Mouse (Mus musculus): ENCODE data around the gene Car6. TPM values are rescaled to one million over a fixed set of nuclear protein-coding genes. Genes with fewer than 3 reads are reported as not detected.

The Car6 gene
- polyA plus RNA-seq, 1 experiment from 2014 or later: 0.09 TPM

DNA sequence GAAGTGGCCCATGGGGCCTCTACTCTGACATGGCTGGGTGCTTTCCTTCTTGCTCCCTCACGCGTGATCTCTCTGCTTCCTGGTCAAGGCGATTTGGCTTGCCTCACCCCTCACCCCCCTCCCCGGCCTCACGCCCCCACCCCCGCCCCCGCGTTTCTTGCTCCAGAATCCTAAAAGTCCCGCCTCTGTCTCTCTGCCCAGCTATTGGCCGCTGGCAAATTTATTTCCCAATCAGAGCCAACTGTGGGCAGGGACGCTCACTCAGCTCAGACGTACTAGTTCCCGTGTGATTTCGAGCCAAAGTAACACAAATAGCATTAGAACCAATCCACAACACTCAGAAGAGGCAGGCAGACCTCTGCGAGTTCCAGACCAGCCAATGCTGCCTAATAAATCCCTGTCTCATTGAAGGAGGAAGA is 11.4 kb upstream of the Car6 start:
- Histone ChIP-seq H3K4me1 (ENCODE audit: control insufficient read depth, insufficient read depth, low read length) (no peaks in the 10 kb centered on the region), H3K36me3 (ENCODE audit: control insufficient read depth, insufficient read depth, low read length) (no peaks in the 10 kb centered on the region), H3K27me3 (ENCODE audit: control insufficient read depth, insufficient read depth, low read length) (no peaks in the 10 kb centered on the region), H3K9ac (ENCODE audit: low read length) (peak overlapping the region; percentile 35; the same call in 1 of the 2 replicates), H3K27ac (replicated peaks; ENCODE audit: low read depth, low read length) (no peak overlapping the region), H3K4me2 (ENCODE audit: low read depth, severe bottlenecking) (peak overlapping the region; percentile 38), H3K4me3 (ENCODE audit: low read depth, low read length) (peak overlapping the region; percentile 20; the same call in 1 of the 2 replicates), H3K9me3 (ENCODE audit: control insufficient read depth, low read length) (no peaks in the 10 kb centered on the region)
- DNase-seq (ENCODE audit: low spot score) (peak; percentile 82), ATAC-seq (ENCODE audit: insufficient number of reproducible peaks, low FRiP score, low TSS enrichment, low read depth) (peak; percentile 85)
- 0% methylated on average over 15 of the region's 15 CpGs for WGBS

DNA sequence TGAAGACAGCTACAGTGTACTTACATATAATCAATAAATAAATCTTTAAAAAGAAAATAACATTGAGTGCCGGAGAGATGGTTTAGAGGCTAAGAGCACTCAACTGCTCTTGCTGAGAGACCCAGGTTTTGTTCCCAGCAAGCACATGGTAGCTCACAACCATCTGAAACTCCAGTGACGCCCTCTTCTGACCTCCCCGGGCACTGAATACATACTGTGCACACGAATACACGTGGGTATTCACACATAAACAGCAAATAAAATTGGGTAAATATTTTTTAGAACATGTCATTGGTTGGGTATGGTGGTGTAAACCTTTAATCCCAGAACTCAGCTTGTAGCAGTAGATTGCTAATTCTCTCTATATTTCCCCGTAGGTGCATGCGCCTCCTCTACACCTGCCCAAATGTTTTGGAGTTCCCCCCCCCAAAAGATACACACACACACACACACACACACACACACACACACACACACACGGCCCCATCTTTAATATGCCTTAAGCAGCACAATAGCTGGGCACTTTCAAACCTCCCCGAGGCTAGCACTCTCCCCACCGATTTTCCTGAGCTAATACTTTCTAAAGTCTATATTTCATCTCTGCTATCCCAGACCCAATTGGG is 10.9 kb upstream of the Car6 start:
- peak overlapping the region; percentile 20; the same call in 1 of the 2 replicates for H3K4me3 ChIP-seq (ENCODE audit: low read depth, low read length)
- DNase-seq (ENCODE audit: low spot score) (no peak), ATAC-seq (ENCODE audit: insufficient number of reproducible peaks, low FRiP score, low TSS enrichment, low read depth) (peak; percentile 8; the same call in 1 of the 2 replicates)
- peak overlapping the region; percentile 38 for H3K4me2 ChIP-seq (ENCODE audit: low read depth, severe bottlenecking)
- WGBS: 54% methylated on average over 10 of the region's 10 CpGs
- no peak overlapping the region for H3K27ac ChIP-seq (replicated peaks; ENCODE audit: low read depth, low read length)
- H3K36me3 ChIP-seq (ENCODE audit: control insufficient read depth, insufficient read depth, low read length): no peaks in the 10 kb centered on the region
- H3K27me3 ChIP-seq (ENCODE audit: control insufficient read depth, insufficient read depth, low read length): no peaks in the 10 kb centered on the region
- H3K9ac ChIP-seq (ENCODE audit: low read length): peak overlapping the region; percentile 32; the same call in 1 of the 2 replicates
- H3K9me3 ChIP-seq (ENCODE audit: control insufficient read depth, low read length): no peaks in the 10 kb centered on the region
- no peaks in the 10 kb centered on the region for H3K4me1 ChIP-seq (ENCODE audit: control insufficient read depth, insufficient read depth, low read length)

DNA sequence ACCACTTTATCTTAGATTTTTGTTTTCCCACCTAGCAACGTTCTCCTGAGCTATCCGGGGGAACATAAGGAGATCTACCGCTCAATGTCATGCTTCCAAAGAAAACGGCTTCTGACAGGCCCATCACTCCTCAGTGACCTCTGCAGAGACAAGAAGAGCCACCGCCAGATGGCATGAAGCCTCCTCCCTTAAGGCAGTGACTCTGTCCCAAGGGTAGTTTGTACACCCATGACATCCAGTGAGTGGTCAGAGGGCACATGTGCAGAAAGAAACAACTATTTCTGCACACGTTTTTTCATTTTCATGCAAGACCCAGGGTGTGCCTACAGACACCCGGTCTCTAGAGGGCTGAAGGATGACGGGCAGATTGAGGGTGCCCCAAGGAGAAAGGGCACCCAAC is 9.2 kb upstream of the Car6 start:
- H3K4me2 ChIP-seq (ENCODE audit: low read depth, severe bottlenecking): no peak overlapping the region
- H3K4me3 ChIP-seq (ENCODE audit: low read depth, low read length): no peak overlapping the region
- H3K9ac ChIP-seq (ENCODE audit: low read length): no peak overlapping the region
- H3K27ac ChIP-seq (replicated peaks; ENCODE audit: low read depth, low read length): no peak overlapping the region
- DNase-seq (ENCODE audit: low spot score) (no peak), ATAC-seq (ENCODE audit: insufficient number of reproducible peaks, low FRiP score, low TSS enrichment, low read depth) (no peak)
- no peaks in the 10 kb centered on the region for H3K4me1 ChIP-seq (ENCODE audit: control insufficient read depth, insufficient read depth, low read length)
- WGBS: 83% methylated on average over 8 of the region's 8 CpGs
- no peaks in the 10 kb centered on the region for H3K36me3 ChIP-seq (ENCODE audit: control insufficient read depth, insufficient read depth, low read length)
- no peaks in the 10 kb centered on the region for H3K27me3 ChIP-seq (ENCODE audit: control insufficient read depth, insufficient read depth, low read length)
- H3K9me3 ChIP-seq (ENCODE audit: control insufficient read depth, low read length): no peaks in the 10 kb centered on the region

DNA sequence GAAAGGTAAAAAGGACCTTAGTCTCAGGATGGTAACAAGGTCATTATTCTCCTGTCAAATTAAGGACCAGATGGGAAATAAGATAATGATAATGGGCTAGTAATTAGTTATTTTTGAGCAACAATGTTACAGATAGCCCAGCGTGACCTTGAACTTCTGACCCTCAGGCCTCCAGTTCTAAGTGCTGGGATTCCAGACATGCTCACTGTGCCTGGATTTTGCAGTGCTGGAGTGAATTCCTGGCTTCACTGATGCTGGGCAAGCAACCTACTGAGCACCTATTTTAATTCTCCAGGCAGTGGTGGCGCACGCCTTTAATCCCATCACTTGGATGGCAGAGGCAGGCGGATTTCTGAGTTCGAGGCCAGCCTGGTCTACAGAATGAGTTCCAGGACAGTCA is 8.6 kb upstream of the Car6 start:
- Histone ChIP-seq H3K4me3 (ENCODE audit: low read depth, low read length) (no peak overlapping the region), H3K27ac (replicated peaks; ENCODE audit: low read depth, low read length) (no peak overlapping the region), H3K27me3 (ENCODE audit: control insufficient read depth, insufficient read depth, low read length) (no peaks in the 10 kb centered on the region), H3K9me3 (ENCODE audit: control insufficient read depth, low read length) (no peaks in the 10 kb centered on the region), H3K4me2 (ENCODE audit: low read depth, severe bottlenecking) (no peak overlapping the region), H3K36me3 (ENCODE audit: control insufficient read depth, insufficient read depth, low read length) (no peaks in the 10 kb centered on the region), H3K4me1 (ENCODE audit: control insufficient read depth, insufficient read depth, low read length) (no peaks in the 10 kb centered on the region), H3K9ac (ENCODE audit: low read length) (no peak overlapping the region)
- 95% methylated on average over 5 of the region's 5 CpGs for WGBS
- DNase-seq (ENCODE audit: low spot score) (no peak), ATAC-seq (ENCODE audit: insufficient number of reproducible peaks, low FRiP score, low TSS enrichment, low read depth) (no peak)

DNA sequence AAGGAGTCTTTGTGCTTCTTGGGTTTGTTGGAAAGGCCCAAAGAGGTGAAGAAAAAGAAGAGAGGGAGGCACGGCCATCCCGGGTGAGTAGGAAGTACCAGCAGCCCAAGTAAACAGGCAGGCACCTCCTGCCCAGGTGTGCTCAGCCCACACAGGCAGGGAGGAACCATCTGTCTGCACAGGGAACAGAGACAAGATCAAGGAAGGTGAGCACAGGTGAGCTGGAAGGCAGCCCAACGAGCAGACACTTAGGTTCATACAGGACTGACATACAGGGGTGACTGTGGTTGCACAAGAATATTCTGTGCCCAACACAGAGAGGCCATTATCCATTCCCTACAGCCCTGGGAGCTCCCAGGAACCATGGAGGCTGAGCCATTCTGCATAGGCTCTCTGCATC is 3.7 kb upstream of the Car6 start:
- DNase-seq (ENCODE audit: low spot score) (no peak), ATAC-seq (ENCODE audit: insufficient number of reproducible peaks, low FRiP score, low TSS enrichment, low read depth) (no peak)
- 85% methylated on average over 3 of the region's 3 CpGs for WGBS

DNA sequence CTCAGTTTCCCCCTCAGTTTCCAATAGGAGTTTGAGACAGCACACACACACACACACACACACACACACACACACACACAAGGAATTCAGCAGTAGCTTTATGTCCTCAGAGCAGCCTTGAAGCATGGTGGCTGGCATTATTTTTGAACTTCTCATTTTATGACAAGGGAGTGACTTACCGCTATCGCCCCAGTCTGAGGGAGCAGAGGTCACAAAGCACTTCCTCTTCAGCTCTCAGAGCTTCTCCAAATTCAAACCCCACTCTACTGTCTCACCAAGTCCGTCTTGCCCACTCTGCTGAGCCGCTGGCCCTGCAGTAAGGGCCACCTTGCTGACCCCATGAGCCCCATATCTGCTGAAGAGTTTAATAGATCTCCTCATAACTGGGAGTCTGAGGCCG is 1.6 kb upstream of the Car6 start:
- Histone ChIP-seq H3K27ac (replicated peaks; ENCODE audit: low read depth, low read length) (no peak overlapping the region), H3K4me2 (ENCODE audit: low read depth, severe bottlenecking) (no peak overlapping the region), H3K36me3 (ENCODE audit: control insufficient read depth, insufficient read depth, low read length) (no peaks in the 10 kb centered on the region), H3K4me3 (ENCODE audit: low read depth, low read length) (no peak overlapping the region), H3K4me1 (ENCODE audit: control insufficient read depth, insufficient read depth, low read length) (no peaks in the 10 kb centered on the region), H3K9me3 (ENCODE audit: control insufficient read depth, low read length) (no peaks in the 10 kb centered on the region), H3K27me3 (ENCODE audit: control insufficient read depth, insufficient read depth, low read length) (no peaks in the 10 kb centered on the region), H3K9ac (ENCODE audit: low read length) (no peak overlapping the region)
- ATAC-seq (ENCODE audit: insufficient number of reproducible peaks, low FRiP score, low TSS enrichment, low read depth) (no peak), DNase-seq (ENCODE audit: low spot score) (no peak)
- WGBS: 84% methylated on average over 5 of the region's 5 CpGs

More for the DNA sequence above, 3.7 kb upstream of the Car6 start:
- no peak overlapping the region for H3K4me3 ChIP-seq (ENCODE audit: low read depth, low read length)
- H3K9me3 ChIP-seq (ENCODE audit: control insufficient read depth, low read length): no peaks in the 10 kb centered on the region
- no peak overlapping the region for H3K4me2 ChIP-seq (ENCODE audit: low read depth, severe bottlenecking)
- no peak overlapping the region for H3K27ac ChIP-seq (replicated peaks; ENCODE audit: low read depth, low read length)
- no peaks in the 10 kb centered on the region for H3K4me1 ChIP-seq (ENCODE audit: control insufficient read depth, insufficient read depth, low read length)
- H3K27me3 ChIP-seq (ENCODE audit: control insufficient read depth, insufficient read depth, low read length): no peaks in the 10 kb centered on the region
- H3K9ac ChIP-seq (ENCODE audit: low read length): no peak overlapping the region
- H3K36me3 ChIP-seq (ENCODE audit: control insufficient read depth, insufficient read depth, low read length): no peaks in the 10 kb centered on the region

DNA sequence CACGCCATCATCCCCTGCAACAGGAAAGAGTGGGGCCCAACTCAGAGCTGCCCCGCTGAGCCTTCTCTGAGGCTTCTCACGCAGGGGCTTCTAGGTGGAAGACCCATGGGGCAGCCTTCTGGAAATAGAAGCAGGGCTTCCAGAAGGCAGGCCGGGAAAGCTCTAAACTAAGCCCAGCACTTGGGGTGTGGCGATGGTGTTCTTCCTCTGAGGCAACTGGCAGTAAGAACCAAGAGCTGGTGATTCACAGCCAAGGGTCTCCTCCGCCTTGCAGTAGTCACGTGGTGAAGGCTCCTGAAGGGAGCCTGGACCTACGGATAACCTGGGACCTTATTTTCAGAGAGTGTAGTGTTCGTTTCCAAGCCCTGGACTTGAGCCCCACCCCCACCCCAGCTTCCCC is 2.9 kb downstream of the Car6 start:
- Histone ChIP-seq H3K4me1 (ENCODE audit: control insufficient read depth, insufficient read depth, low read length) (no peaks in the 10 kb centered on the region), H3K36me3 (ENCODE audit: control insufficient read depth, insufficient read depth, low read length) (no peaks in the 10 kb centered on the region)
- no peak for DNase-seq (ENCODE audit: low spot score)

DNA sequence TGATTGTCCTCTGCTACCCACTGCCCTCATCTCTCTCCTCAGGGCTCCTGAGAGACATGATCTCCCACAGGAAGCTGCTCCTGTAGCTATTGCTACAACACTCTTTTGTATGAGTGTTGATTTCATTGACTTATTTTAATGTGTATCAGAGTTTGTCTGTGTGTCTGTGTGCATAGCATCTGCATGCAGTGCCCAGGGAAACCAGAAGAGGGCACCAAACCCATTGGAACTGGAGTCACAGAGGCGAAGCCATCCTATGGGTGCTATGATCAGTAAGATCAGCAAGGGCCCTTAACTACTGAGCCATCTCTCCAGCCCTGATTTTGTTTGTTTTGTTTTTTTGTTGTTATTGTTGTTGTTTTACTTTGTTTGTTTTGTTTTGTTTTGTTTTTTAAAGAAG is 7.2 kb downstream of the Car6 start:
- Histone ChIP-seq H3K4me3 (ENCODE audit: low read depth, low read length) (no peak overlapping the region), H3K9me3 (ENCODE audit: control insufficient read depth, low read length) (no peaks in the 10 kb centered on the region), H3K9ac (ENCODE audit: low read length) (no peak overlapping the region), H3K27me3 (ENCODE audit: control insufficient read depth, insufficient read depth, low read length) (no peaks in the 10 kb centered on the region), H3K27ac (replicated peaks; ENCODE audit: low read depth, low read length) (no peak overlapping the region), H3K36me3 (ENCODE audit: control insufficient read depth, insufficient read depth, low read length) (no peaks in the 10 kb centered on the region), H3K4me1 (ENCODE audit: control insufficient read depth, insufficient read depth, low read length) (no peaks in the 10 kb centered on the region), H3K4me2 (ENCODE audit: low read depth, severe bottlenecking) (no peak overlapping the region)
- ATAC-seq (ENCODE audit: insufficient number of reproducible peaks, low FRiP score, low TSS enrichment, low read depth): no peak
- peak; percentile 83 for DNase-seq (ENCODE audit: low spot score)
- 42% methylated on average over 1 of the region's 1 CpGs for WGBS

More for the DNA sequence above, 2.9 kb downstream of the Car6 start:
- no peak overlapping the region for H3K4me2 ChIP-seq (ENCODE audit: low read depth, severe bottlenecking)
- no peaks in the 10 kb centered on the region for H3K27me3 ChIP-seq (ENCODE audit: control insufficient read depth, insufficient read depth, low read length)
- no peak overlapping the region for H3K9ac ChIP-seq (ENCODE audit: low read length)
- ATAC-seq (ENCODE audit: insufficient number of reproducible peaks, low FRiP score, low TSS enrichment, low read depth): no peak
- no peak overlapping the region for H3K4me3 ChIP-seq (ENCODE audit: low read depth, low read length)
- 74% methylated on average over 9 of the region's 9 CpGs for WGBS
- no peaks in the 10 kb centered on the region for H3K9me3 ChIP-seq (ENCODE audit: control insufficient read depth, low read length)
- H3K27ac ChIP-seq (replicated peaks; ENCODE audit: low read depth, low read length): no peak overlapping the region

DNA sequence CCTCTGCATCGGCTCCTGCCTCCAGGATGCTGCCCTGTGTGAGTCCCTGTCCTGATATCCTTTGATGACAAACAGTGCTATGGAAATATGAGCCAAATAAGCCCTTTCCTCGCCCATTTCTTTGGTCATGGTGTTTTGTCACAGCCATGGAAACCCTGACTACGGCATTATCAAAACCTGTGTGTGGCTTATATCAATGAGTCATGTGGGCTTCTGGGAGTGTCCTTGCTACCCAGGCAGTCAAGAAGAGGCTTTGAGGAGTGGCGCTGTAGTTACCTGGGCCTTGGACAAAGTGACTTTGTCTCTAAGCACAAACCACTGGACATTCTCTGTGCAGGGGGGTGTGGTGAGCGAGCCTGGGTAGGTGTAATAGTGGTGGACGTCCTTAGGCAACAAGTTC is 8.9 kb downstream of the Car6 start:
- ATAC-seq (ENCODE audit: insufficient number of reproducible peaks, low FRiP score, low TSS enrichment, low read depth): no peak

More for the DNA sequence above, 8.9 kb downstream of the Car6 start:
- DNase-seq (ENCODE audit: low spot score): no peak
- H3K27me3 ChIP-seq (ENCODE audit: control insufficient read depth, insufficient read depth, low read length): no peaks in the 10 kb centered on the region
- no peaks in the 10 kb centered on the region for H3K36me3 ChIP-seq (ENCODE audit: control insufficient read depth, insufficient read depth, low read length)
- no peak overlapping the region for H3K9ac ChIP-seq (ENCODE audit: low read length)
- H3K9me3 ChIP-seq (ENCODE audit: control insufficient read depth, low read length): no peaks in the 10 kb centered on the region
- WGBS: 83% methylated on average over 6 of the region's 6 CpGs
- H3K4me3 ChIP-seq (ENCODE audit: low read depth, low read length): no peak overlapping the region
- H3K27ac ChIP-seq (replicated peaks; ENCODE audit: low read depth, low read length): no peak overlapping the region
- H3K4me1 ChIP-seq (ENCODE audit: control insufficient read depth, insufficient read depth, low read length): no peaks in the 10 kb centered on the region
- no peak overlapping the region for H3K4me2 ChIP-seq (ENCODE audit: low read depth, severe bottlenecking)

All from limb, embryonic 11.5 days (tissue).